ENCODE assay signal across 24 mouse cellular contexts in genomic region chr6:143372487-143372886, GRCm38 (mm10).
DNase-seq lines count a peak whose midpoint lies in the region; ATAC-seq and TF ChIP-seq lines count a peak whose summit lies in the region.
"Had no signal": no experiment of that assay in that cellular context is flagged by ENCODE, and none has a peak within 500 bp of the region (broad histone marks: within the 10 kb centered on the region; RNA-seq: fewer than 3 reads in every experiment).

No protein-coding gene starts in this region.

- TF ChIP-seq EP300 in heart, adult 2 months (IDR thresholded peaks at IDR 0.05; ENCODE audit: insufficient read depth, low read depth, low read length), result no peak

- no peaks in the 10 kb centered on the region; the same call in 1 of the 2 replicates for H3K27me3 ChIP-seq in midbrain, embryonic 12.5 days
- H3K27me3 ChIP-seq in midbrain, postnatal 0 days (ENCODE audit: insufficient read depth, low read length), result no peaks in the 10 kb centered on the region
- no peaks in the 10 kb centered on the region for H3K27me3 ChIP-seq in forebrain, embryonic 16.5 days (replicated peaks; ENCODE audit: control insufficient read depth, insufficient read depth, low read length)
- H3K27me3 ChIP-seq in heart, adult 2 months (ENCODE audit: control insufficient read depth, insufficient read depth, low read length), result no peaks in the 10 kb centered on the region
- H3K27me3 ChIP-seq: heart, embryonic 12.5 days; liver, embryonic 13.5 days had no signal

- TF ChIP-seq POLR2A in heart, adult 2 months (IDR thresholded peaks at IDR 0.05; ENCODE audit: insufficient read depth, low read depth, low read length), result no peak

- 17% methylated on average over 5 of the region's 5 CpGs for WGBS in midbrain, embryonic 12.5 days
- 18% methylated on average over 5 of the region's 5 CpGs for WGBS in midbrain, postnatal 0 days
- WGBS in forebrain, embryonic 16.5 days, result 6% methylated on average over 5 of the region's 5 CpGs
- 69% methylated on average over 5 of the region's 5 CpGs for WGBS in heart, adult 2 months

- no peak for TF ChIP-seq CTCF in midbrain, postnatal 0 days (IDR thresholded peaks at IDR 0.05)
- TF ChIP-seq CTCF in heart, adult 2 months (IDR thresholded peaks at IDR 0.05), result no peak

- DNase-seq in heart, adult 11 months, result peak; percentile 19
- DNase-seq in heart, postnatal 14 days, result no peak
- no peak for DNase-seq in midbrain, postnatal 0 days (ENCODE audit: low spot score)
- DNase-seq in gastrocnemius, postnatal 25 days, result no peak
- DNase-seq in cerebellum, adult 8-10 months, result no peak
- no peak for DNase-seq in heart, adult 2 months
- DNase-seq: adrenal gland, postnatal 25 days; cerebellum, adult 9-11 months; embryo, embryonic 11 days; heart, postnatal 10 days; kidney, postnatal 25 days; layer of hippocampus, postnatal 36 days; liver, embryonic 13.5 days; lung, adult 2 months; lung, postnatal 14 days; right cerebral cortex, postnatal 25 days; thymus, postnatal 25 days had no signal

- H3K4me3 ChIP-seq in midbrain, embryonic 12.5 days, result no peak overlapping the region
- no peak overlapping the region for H3K4me3 ChIP-seq in midbrain, postnatal 0 days (ENCODE audit: low read depth, low read length)
- no peak overlapping the region for H3K4me3 ChIP-seq in forebrain, embryonic 16.5 days (replicated peaks; ENCODE audit: low read length)
- H3K4me3 ChIP-seq in heart, adult 2 months, result no peak overlapping the region
- H3K4me3 ChIP-seq: embryonic facial prominence, embryonic 13.5 days; erythroblast, embryonic 14.5 days; heart, embryonic 12.5 days; liver, embryonic 13.5 days had no signal

- peak; percentile 57; the same call in 1 of the 2 replicates for ATAC-seq in midbrain, embryonic 12.5 days (ENCODE audit: low FRiP score, low read depth)
- no peak for ATAC-seq in midbrain, postnatal 0 days (ENCODE audit: low FRiP score)
- no peak for ATAC-seq in forebrain, embryonic 16.5 days
- ATAC-seq: CD4-positive, CD25-positive, alpha-beta regulatory T cell, adult 4 months; intestine, postnatal 0 days had no signal

- intact Hi-C loops in heart, postnatal 14 days (cut with DNase I), result loop anchor here (5.0 kb wide), 1 partner anchor 1590 kb away; no protein-coding TSS in a partner anchor
- intact Hi-C loops in heart, adult 2 months (cut with DNase I), result no loop called here

- no peaks in the 10 kb centered on the region for H3K9me3 ChIP-seq in midbrain, embryonic 12.5 days
- H3K9me3 ChIP-seq in midbrain, postnatal 0 days (ENCODE audit: low read length), result no peaks in the 10 kb centered on the region
- no peaks in the 10 kb centered on the region for H3K9me3 ChIP-seq in forebrain, embryonic 16.5 days (ENCODE audit: control insufficient read depth, low read length)
- H3K9me3 ChIP-seq: embryonic facial prominence, embryonic 13.5 days; heart, embryonic 12.5 days; liver, embryonic 13.5 days had no signal

- peaks cover 17% of the 10 kb centered on the region for H3K4me1 ChIP-seq in midbrain, embryonic 12.5 days
- H3K4me1 ChIP-seq in midbrain, postnatal 0 days (ENCODE audit: insufficient read depth, low read length), result no peaks in the 10 kb centered on the region
- peaks cover 15% of the 10 kb centered on the region for H3K4me1 ChIP-seq in forebrain, embryonic 16.5 days (replicated peaks; ENCODE audit: control insufficient read depth, insufficient read depth, low read length)
- no peaks in the 10 kb centered on the region for H3K4me1 ChIP-seq in heart, adult 2 months (ENCODE audit: control insufficient read depth, insufficient read depth, low read length)
- H3K4me1 ChIP-seq: embryonic facial prominence, embryonic 13.5 days; liver, embryonic 13.5 days had no signal

- no peak overlapping the region for H3K9ac ChIP-seq in midbrain, embryonic 12.5 days (replicated peaks)
- no peak overlapping the region for H3K9ac ChIP-seq in midbrain, postnatal 0 days (replicated peaks; ENCODE audit: low read length, poor library complexity, severe bottlenecking)
- H3K9ac ChIP-seq in forebrain, embryonic 16.5 days (replicated peaks; ENCODE audit: low read depth, low read length), result no peak overlapping the region
- no peak overlapping the region for H3K9ac ChIP-seq in heart, adult 2 months (ENCODE audit: low read depth, low read length)
- H3K9ac ChIP-seq: embryonic facial prominence, embryonic 13.5 days; heart, embryonic 12.5 days; liver, embryonic 13.5 days had no signal

- no peak overlapping the region for H3K4me2 ChIP-seq in midbrain, embryonic 12.5 days (replicated peaks)
- no peak overlapping the region for H3K4me2 ChIP-seq in midbrain, postnatal 0 days (ENCODE audit: low read depth, low read length, poor library complexity, severe bottlenecking)
- no peak overlapping the region for H3K4me2 ChIP-seq in forebrain, embryonic 16.5 days (ENCODE audit: low read length)
- H3K4me2 ChIP-seq: embryonic facial prominence, embryonic 13.5 days; heart, embryonic 12.5 days; liver, embryonic 13.5 days had no signal

- H3K27ac ChIP-seq in midbrain, embryonic 12.5 days (replicated peaks), result no peak overlapping the region
- H3K27ac ChIP-seq in midbrain, postnatal 0 days (ENCODE audit: low read depth, low read length), result no peak overlapping the region
- peak overlapping the region; percentile 11; the same call in 1 of the 2 replicates for H3K27ac ChIP-seq in forebrain, embryonic 16.5 days (ENCODE audit: low read length)
- no peak overlapping the region for H3K27ac ChIP-seq in heart, adult 2 months
- H3K27ac ChIP-seq: embryonic facial prominence, embryonic 13.5 days; liver, embryonic 13.5 days had no signal

- H3K36me3 ChIP-seq in midbrain, embryonic 12.5 days, result no peaks in the 10 kb centered on the region
- H3K36me3 ChIP-seq in midbrain, postnatal 0 days (ENCODE audit: insufficient read depth, low read length), result no peaks in the 10 kb centered on the region
- no peaks in the 10 kb centered on the region for H3K36me3 ChIP-seq in forebrain, embryonic 16.5 days (ENCODE audit: control insufficient read depth, insufficient read depth)
- H3K36me3 ChIP-seq in heart, adult 2 months (ENCODE audit: control insufficient read depth, insufficient read depth, low read length), result no peaks in the 10 kb centered on the region
- H3K36me3 ChIP-seq: embryonic facial prominence, embryonic 13.5 days; heart, embryonic 12.5 days; liver, embryonic 13.5 days had no signal

- H3K79me2 ChIP-seq in heart, adult 2 months (replicated peaks; ENCODE audit: control insufficient read depth, insufficient read depth, low read length), result no peaks in the 10 kb centered on the region
